Mouse (Mus musculus) urinary bladder, postnatal 4 days (tissue): ENCODE results near the gene Slc38a9.

ENCODE experiments used
- DNase-seq, 2 experiments: peaks; one replicate each; pipeline ENCODE4 v3.0.0; 2021 to 2022; ENCODE audit warnings: low spot score in 2 of 2

Slc38a9 gene

DNA sequence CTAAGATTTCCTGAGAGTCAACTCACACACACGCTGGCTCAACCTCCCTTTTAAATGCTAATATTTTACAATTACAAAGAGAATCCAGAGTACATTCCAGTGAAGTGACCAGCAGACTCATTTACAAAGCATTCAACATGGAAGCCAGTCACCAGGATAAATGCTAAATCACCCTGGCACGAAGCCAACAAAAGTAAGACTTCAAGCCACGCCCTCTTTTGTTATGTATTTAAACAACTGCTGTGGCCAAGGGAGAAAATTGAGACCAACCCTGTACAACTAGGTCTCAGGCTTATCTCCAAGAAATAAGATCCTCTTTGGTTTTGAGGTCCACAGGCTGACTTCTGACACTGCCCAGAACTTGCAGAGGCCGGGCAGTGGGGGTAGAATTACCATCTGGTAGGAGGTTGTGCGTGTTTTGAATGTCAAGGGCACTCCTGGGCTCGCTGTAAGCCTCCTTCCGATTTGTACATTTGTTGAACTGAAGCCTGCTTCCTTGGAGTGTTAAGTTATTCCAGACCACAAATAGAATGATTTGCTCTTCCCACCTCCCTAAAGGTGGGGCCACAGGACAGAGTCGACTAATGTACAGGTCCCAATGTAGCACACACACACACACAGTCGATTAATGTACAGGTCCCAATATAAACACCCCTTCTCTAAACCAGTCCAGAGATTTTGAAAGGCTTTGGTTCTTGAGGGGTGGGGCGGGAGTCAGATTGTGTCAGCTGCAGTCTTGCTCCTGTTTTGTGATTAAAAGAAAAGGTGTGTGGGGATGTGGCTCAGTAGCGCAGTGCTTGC, 110.2 kb downstream of the Slc38a9 start:
- DNase-seq: no peak

DNA sequence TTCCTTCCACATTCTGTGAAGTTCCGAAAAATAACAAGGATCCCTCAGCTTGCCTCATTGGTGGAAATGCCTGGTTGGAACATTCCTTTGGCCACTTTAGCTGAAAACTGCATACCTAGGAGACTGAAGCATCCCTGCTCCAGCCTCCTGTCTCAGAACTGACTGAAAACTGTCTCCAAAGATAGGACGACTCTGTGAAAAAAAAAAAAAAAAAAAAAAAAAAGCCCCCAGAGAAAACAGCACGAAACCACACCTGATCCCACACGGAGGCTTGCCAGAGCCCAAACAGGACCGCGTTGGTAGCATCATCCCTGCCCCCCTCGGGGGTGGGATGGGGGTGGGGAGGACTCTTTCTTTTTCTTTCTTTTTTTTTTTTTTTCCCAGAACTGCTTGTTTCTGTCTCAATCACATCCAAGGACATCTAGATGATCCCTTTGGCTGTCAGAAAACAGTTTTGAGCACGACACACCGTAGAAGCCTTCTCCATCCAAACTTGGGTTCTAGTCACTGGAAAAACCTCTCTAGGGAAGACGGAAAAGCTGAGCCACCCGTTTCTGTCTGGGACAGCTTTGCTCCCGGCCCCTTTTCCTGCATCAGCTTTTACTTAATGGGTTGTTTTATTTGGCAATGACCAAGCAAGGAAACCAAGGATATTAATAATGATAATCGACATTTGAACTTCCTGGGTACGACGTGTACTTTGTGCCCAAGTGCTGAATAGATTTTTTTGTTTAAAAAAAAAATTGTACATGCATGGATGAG, 111.1 kb downstream of the Slc38a9 start:
- no peak for DNase-seq

DNA sequence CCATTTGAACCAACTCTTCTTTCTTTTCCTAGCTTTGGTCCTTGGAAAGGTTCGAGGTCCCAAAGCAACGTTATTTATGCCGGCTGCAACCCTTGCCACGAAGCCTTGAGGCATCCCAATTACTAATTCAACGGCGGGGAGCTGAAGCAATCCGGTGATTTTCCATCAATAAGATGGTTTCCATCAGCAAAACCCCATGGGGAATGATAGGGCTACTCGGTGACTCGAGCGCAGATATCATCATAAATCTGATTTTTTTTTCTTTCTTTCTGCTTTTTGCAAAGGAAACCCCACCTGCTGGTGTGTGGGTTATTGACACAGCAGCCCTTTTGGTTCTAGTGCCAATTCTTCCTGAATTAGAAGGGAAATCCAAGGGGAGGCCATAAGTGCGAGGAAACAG, 111.7 kb downstream of the Slc38a9 start:
- DNase-seq: no peak

DNA sequence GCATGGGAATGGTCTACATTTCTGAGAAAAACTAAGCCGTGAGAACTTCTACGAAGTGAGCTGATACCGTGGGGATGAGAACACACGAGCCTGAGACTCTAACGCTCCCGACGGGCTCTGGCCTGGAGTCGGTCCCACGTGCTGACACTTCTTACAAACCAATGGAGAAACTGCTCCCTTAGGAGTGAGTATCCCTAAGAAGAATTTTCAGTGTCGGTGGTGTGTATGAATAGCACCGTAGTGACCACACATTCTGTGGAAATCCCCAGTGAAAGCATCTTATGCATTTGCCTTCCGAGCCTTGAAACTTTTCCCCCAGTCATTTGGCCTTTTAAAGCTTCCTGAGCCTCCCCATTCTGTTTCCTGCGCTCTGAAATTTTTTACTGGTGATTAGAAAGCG, 112.3 kb downstream of the Slc38a9 start:
- no peak for DNase-seq

DNA sequence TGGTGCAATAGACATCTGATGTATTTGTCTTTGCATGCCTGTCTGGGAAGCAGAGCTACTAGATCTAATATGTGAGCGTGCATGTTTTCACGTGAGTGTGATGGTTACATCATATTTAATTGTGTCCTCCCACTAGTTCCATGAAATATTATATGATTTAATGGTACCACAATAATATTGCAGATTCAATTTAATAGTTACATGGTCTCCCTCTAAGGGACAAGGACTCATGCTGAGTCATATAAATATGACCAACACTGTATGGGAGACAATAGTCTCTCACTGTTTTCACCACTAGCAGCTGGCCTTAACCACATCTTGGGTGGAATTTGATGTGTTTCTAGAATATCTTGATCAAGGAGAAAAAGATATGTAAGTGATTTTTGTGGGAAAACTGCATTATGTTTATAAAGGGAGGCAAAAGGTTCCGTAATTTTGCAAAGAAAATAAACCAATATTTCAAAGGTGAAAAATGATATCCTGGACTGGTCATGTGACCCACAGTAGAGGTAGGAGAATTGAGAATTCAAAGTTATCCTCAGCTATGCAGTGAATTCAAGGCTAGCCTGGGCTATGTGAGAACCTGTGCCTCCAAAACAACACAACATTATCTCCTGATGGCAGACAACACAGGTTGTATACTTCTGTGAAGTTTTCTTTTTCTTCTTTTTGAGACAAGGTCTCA, 113.6 kb downstream of the Slc38a9 start:
- DNase-seq: no peak

DNA sequence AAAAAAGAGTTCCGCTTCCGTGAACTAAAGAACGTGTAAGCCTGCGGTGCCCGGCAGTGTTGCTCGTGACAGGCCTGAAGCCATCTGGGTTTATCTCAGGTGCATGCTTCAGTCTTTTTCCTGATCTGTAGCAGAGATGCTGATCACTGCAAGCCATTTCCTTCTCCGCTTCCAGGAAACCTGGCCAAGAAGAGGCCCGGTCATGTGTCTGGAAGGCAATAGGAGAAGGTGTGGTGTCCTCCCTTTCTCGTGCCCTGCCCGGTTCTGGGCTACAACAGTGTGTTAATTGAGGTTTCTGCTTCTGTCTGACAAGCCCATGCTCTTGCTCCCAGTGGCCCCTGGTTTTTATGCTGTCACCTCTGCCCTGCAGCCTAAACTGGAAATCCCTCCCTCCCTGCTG, 115.3 kb downstream of the Slc38a9 start:
- no peak for DNase-seq

DNA sequence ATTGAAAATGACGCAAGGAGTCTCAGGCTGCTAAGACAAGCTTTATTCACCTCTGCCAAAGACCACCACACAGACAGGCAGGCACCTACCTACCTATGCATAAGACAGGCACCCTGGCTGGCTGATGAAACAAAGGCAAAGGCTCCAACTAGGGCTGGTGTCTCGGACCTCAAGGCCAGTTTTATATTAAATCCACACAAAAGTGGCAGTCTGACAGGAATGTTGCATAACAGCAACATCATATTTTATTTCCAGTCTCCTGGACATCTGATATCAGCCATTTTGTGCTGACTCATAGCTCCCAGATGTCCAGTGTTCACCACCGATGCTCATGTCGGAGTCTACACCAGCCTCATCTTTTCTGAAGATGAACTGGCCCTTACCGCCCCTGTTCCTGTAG, 117.9 kb downstream of the Slc38a9 start:
- DNase-seq: no peak

DNA sequence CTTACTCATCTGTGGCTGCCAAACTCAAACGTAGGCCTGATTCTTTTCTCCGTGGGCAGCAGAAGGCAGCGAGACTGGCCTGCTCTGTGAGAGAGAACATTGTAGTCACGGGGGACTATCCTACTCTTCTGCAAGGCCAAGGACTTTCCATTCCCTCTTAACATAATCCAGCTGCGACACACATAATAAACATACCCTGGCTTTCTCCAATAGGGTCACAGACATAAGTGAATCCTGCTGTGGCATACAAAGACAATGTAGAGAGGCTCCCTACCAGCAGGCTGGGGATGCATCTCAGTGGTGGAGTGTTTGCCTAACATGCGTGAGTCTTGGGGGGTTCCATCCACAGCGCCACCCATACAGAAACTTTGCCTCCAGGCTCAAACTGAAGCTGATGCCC, 124.8 kb downstream of the Slc38a9 start:
- no peak for DNase-seq

DNA sequence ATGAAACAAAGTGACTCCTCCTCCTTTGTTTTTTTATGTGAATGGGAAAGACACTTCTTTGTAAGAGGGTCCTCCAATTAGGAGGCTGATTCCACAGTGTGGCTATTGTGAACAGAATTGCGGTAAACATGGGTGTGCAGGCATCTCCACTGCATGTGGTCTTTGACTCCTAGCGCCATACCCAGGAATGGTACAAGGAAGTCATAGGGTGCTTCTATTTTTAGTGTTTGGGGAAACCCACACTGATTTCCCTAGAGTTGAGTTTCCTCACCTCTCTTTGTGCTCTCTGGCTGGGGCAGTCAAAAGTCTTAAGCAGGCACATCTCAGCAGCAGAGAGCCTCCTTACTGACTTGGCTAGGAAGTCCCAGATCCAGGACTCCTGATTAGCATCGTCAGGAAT, 125.6 kb downstream of the Slc38a9 start:
- DNase-seq: no peak

DNA sequence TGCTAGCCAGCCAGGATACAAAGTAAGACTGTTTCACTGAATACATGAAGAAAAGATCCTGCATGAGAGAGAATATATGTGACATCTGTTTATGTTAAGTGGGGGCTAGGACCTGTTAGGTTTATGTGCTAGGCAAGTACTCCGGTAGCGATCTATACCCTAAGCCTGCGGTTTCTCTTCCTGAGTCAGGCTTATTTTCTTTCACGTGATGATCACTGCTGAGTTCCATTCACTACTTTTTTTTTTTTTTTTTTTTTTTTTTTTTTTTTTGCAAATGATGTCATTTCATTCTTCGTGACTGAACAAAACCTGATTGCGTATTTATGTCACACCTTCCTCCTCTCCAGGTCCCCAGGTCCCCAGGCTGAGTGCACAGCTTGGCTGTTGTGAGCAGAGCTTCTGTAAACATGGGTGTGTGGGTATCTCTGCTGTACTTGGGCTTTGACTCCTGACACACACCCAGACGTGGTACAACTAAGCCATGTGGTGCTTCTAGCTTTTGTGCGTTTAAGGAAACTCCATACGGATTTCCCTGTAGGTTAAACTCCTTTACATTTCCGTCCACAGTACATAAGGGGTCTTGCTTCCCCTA, 126.5 kb downstream of the Slc38a9 start:
- DNase-seq: no peak
